Mouse (Mus musculus): ENCODE data around the gene Atp8a1.

Atp8a1 gene

DNA sequence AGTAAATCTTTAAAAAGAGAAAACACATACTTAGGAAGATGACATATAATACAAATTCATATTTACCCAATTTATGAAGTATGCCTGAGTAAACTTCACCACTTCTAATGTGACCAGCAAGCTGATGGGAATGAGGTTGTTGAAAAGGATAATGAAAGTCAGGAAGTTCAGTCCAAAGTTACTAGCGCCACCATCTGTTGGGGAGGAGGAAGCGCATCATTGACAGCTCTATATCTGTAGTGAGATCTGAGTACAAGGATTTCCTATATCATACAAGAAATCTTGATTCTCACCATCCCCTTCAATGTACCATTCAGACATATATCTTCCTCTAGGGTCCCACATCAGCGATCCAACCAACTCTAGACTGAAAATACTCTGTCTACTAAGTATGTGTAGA, 82.4 kb downstream of the Atp8a1 start:
- no peak for DNase-seq (ENCODE audit: low spot score)

DNA sequence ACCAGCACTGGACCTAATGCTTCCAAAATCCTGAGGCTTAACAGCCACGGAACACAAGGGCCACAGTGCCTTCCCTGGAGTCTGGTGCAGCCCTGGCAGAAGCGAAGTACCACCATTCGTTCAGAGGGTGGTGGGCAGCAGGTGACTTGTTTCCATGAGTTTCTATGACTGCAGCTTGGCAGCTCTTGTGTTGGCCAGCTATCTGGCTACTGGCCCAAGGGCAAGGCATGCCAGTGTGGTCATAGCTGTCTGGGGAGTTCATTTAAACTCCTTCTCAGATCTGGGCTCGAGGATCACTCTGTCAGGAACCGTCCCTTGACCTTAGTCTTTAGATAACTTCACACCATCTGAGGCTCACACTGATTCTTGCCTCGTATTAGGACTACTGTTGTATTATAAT, 89.1 kb downstream of the Atp8a1 start:
- no peak for DNase-seq (ENCODE audit: low spot score)

DNA sequence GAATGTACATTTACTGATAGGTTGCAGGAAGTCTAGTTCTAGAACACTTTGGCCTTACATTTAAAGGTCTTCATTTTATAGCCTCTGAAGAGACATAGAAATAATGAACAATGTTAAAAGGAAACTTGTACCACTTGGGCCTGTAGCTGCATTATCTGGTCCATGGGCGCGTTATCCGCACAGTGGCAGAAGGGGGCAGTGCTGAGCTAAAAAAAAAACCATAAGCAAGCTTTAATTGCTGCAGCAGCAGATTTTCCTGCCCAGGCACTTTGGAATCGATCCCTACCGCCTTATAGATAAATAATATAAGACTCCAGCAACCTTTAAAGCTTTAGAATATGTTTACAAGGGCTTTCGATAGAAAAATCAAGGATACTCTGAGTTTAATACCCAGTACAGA, 91.1 kb downstream of the Atp8a1 start:
- peak; percentile 35 for DNase-seq (ENCODE audit: low spot score)

DNA sequence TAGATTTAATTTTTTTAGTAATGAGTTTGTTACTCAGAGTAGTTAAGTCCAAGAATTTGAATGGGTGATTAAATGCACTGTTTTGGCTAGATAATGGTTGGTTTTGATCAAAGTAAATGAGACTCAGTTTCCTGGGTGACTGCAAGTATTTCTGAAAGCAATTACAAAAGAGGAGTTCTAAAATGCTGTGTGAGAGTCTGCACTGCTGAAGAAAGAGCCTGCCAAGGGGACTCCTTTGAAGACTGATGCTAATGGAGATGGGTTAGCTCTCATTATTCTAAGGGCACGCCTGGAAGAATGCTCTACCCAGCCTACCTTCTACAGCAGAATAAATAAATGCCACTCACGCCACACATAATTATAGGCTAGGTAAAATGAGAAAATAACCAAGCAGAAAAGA, 94.2 kb downstream of the Atp8a1 start:
- no peak for DNase-seq (ENCODE audit: low spot score)

DNA sequence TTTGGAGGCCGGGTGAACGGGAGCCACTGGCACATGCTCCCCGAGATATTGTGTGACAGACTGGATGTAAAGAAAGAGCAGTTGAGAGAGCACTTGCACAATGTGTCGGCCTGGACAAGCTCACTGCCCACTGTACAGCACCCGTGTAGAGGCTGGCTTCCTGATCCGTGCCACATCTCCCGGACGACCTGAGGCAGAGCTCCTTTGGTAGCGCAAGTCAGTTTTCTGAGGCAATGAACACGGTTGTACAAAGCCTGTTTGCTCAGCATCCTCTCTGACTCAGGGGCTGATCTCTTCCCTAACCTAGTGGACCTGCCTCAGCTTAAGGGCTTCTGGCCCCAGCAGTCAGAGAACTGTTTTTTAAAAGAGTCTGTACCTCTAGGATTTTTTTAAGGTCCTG, 94.6 kb downstream of the Atp8a1 start:
- no peak for DNase-seq (ENCODE audit: low spot score)

DNA sequence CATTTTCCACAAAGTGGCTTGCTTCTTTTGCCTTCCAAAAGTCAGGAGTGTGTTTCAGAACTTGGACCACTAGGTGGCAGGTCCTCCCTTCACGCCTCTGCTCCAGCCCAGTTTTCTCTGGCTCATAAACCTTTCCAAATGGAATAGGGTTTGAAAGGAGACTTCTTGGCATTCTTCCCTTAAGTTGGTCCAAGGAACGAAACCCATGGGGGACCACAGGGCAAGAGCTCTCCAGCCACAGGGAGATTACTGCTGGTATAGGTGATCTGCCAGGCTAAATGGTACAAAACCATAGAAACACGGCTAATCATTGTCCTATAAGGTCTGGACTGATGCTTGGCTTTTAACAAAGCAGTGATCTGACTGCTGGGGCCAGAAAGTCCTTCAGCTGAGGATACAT, 95.2 kb downstream of the Atp8a1 start:
- peak; percentile 55 for DNase-seq (ENCODE audit: low spot score)

DNA sequence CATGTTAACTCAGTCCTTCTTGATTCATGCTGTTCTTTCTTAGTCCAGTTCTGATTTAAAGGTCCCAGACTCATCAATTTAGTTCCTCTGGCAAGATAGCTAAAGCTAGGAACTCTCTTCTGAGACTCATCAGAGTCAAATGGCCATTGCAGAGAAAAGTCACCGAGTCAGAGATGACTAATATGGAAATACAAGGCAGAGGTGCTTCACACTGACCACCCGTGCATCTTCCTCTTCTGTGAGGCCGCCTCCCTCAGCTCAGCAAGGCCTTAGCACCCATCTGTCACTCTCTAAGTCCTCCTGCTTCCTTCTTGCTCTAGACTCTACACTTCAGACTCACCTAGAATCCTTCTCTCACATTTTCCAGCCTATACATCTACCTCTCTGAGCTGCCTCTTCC, 108.0 kb downstream of the Atp8a1 start:
- DNase-seq (ENCODE audit: low spot score), result no peak

DNA sequence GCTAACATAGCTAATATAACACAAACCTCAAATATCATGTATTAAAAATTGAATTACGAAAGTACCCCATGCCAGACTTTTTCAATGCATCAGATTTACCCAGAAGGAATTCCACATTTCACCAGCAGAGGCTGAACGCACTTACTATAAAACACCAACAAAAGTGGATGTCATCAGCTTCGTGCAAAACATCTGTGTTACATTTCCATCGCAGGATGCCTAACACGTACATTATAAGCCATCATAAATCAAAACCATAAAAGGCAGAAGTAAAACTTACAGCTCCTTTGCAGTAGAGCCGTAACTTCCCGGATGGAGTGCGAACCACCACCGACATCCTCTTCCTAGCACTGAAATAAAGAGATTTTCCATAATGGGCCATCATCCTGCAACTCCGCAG, 109.1 kb downstream of the Atp8a1 start:
- DNase-seq (ENCODE audit: low spot score), result no peak

DNA sequence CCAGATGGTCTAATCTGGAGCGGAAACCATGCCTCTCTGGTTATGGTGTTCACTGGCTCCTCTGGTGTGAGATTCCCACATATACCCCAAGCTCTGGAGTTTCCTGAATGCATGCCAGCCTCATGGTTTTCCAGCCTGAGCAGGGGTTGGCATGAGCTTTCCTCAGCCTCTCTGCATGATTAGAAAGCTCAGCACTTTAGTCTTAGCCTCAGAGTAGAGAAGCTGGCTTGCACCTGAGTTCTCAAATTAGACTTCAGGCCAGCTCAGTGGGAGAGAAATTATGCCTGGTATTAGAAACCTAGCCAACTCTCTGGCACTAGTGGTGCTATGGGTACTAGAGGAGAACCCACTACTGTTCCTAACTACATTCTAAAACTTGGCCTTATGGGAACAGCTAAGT, 111.5 kb downstream of the Atp8a1 start:
- DNase-seq (ENCODE audit: low spot score), result no peak

DNA sequence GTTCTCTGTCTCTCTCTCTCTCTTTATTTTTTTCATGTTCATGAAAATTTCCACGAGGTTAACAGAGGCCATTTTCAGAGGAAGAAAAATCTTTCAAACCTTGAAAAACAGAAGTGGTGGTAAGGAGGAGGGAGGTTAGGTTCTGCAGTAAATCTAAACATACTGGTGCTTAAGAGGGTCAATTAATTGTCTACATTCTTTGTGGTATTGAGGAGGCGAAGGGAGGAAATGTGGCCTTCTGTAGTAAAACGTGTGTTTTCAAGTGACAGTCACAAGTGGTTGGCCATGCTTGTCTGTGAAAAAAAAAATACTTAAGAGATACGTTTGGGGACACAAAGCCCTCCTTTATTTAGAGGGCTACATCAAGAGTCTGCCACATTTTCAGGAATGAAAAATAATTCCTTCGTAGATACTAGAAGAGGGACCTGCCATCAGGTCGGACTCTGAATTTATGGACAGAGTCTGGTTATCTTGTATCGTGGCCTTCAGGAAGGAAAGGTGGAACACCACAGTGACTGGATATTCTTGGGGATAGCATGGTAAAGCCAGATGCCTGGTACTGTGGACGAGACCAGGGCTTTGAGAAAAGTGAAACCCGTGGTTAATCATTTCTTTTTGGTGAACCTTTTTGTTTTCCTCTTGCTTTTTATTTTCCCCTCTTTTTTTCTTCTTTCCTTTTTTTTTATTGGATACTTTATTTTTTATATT, 113.5 kb downstream of the Atp8a1 start:
- DNase-seq (ENCODE audit: low spot score), result no peak

DNA sequence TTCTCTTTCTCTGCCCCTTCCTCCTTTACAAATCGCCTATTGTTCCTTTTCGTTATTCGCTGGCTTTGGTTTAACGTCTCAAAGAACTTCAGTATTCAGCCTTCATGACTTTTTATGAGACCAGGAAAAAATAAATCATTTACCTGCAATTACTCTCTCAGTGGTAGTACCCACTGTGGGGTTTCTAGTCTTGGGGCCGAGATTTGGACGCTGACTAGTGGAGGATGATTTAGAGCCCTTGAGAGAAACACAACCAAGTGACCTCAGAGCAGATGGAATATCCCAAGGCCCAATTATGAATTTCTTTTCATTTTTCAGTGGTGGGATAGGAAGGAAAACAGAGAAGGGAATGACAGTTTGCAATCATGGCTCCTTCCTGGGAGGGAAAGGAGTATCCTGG, 114.1 kb downstream of the Atp8a1 start:
- no peak for DNase-seq (ENCODE audit: low spot score)

DNA sequence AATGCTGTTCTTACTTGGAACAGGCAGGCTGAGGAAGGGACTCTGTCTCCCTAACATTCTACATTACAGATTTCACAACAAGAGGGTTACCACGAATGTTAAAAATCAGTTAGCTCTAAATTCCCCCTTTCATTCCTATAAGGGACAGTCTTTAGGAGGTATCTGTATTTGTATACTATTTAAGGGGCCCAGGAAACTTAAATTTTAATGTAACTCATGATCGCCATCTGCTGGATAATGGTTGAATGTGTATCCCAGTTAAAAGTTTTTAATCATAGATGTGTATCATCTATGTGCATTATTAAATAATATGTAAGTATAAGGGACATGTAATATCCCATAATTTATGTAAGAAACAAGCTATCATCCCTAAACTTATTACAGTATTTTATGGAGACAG, 119.5 kb downstream of the Atp8a1 start:
- peak; percentile 52 for DNase-seq (ENCODE audit: low spot score)

DNA sequence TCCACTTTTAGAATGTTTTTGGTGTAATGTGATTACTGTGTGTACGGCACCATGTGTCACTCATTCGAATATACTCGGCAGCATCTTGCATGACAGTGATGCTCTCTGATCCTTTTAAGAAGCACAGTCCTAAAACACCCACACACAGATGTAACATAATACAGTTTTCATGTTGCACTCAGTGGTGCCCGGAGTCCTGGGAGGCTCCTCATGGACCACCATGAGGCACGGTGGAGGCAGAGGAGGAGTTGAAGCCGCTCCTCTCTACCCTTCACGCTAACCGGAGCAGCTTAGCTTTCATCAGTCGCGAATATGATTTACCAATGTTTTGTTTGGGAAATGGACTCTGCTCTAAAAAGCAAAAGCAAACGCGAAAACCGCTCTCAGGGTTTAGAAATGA, 120.4 kb downstream of the Atp8a1 start:
- DNase-seq (ENCODE audit: low spot score), result no peak

DNA sequence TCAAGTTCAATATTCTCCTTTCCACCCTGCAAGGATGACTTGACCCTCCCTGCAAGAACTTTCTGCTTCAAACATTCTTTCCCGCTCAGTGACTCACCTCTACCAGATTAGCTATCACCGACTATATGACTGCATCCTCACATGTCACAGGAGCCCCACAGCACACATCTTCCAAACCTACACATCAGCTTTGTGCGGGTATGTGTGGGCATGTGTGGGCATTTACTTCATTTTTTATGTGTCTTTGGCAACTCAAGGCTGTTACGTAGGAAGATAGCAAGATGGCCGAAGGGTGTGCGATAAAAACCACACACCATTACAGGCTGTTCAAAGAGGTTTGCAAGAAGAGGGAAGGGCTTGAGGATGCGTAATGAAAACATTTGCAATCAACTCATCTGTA, 145.6 kb downstream of the Atp8a1 start:
- no peak for DNase-seq (ENCODE audit: low spot score)

DNA sequence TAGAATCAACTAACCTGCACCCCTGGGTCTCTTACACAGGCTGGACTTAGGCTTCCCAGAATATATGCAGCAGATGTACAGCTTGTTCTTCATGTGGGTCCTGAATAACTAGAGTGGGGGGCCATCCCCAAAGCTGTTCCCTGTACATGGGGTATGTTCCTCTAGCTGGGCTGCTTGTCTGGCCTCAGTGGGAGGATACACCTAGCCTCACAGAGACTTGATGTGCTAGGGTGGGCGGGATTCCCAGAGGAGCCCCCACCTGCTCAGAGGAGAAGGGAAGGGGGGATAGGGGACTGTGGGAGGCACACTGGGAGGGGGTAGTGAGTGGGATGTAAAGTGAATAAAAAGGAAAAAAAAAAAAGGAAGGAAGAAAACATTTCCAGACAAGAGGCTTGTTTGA, 147.8 kb downstream of the Atp8a1 start:
- DNase-seq (ENCODE audit: low spot score), result no peak

DNA sequence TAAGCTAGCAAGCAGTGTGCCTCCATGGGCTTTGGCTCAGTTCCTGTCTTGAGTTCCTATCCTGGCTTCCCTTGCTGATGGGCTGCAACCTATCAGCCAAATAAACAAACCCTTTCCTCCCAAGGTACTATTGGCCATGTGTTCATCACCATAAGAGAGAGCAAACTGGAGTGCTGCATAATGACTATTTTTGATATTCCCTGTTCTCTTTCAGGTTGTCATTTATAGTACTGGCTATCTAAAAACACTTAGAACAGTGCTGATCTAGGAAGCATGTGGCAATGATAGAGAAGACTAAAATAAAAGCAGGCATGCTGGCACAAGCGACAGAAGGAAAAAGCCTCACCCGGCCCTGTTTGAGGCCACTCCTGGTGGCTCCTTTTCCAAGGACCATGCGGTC, 149.1 kb downstream of the Atp8a1 start:
- no peak for DNase-seq (ENCODE audit: low spot score)

DNA sequence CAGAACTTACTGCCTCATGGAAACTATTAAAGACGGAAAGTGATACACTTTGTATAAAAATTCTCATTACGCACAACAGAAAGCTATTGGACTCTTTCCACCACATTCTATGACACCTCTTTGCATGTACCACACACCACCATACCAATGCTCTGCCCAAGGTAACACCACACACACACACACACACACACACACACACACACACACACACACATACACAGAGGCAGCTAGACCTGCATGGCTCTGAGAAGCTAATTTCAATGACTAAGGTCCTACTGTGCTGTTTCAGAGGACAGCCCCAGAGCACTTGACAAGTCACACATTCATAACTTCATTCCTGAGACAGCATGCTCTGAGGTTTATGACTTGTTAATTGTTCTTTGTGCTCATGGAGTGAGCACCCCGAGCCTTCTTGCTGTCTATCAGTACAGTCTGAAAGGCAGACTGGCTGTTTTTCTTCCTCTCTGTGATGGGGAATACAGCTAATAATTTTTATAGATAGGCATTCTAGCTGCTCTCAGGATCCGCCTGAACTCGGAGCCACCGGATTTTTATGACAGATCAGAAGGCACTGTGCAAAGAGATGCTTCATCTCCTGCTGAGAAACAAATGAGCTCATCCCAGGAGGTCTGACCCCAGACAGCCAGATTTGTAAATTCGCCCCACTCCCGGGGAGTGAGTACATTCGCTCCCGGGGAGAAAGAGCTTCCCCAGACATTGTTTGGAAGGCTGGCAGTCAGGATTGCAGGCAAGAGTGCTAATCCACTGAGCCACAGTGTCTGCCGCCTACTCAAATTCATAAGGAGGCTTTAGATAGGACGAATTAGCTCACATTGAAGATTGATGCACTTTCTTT, 150.3 kb downstream of the Atp8a1 start:
- DNase-seq (ENCODE audit: low spot score), result no peak

DNA sequence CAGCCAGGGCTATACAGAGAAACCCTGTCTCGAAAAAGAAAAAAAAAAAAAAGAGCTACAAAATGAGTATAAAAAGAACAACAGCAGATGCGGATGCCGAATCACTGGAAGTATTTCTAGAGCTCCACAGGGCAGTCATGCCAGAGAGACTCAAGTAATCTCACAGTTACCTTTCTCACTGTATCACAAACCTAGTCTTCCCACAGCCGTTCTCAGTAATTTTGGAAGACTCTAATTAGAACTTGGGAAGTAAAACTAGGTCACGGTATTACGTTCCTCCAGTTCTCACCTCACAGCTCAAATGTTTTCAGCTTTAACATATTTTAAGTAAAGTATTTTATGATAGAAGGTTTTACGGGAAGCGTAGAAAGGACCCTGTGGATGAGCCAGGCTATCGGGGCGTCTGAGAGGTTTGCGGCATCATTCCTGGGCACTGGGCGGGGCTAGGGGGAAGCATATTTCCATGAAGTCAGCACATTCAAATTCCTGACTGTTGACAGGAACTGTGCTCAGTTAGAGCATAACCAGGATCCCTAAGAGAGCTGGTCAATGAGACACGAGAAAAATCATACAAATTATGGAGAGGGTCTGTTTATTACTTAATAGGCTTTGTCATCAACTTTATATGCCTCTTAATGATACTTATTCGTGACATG, 152.1 kb downstream of the Atp8a1 start:
- DNase-seq (ENCODE audit: low spot score), result no peak

DNA sequence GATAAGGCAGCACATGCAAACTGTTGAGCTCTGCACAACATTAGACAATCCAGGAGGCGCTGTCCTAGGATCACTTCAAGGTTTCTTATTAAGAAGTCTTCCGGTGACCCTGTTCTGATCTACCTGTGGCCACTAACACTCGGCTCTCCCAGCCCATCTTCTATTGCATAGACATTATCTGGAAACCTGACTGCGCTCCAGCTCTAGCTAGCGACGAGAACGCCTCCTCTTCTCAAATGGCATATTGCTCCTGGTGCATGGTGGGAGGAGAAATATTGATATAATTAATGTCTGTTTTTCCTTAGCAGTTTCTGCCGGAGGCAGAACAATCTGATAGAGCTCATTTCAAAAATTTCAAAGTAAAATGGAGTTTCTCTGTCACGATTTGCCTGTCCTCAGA, 156.9 kb downstream of the Atp8a1 start:
- no peak for DNase-seq (ENCODE audit: low spot score)

DNA sequence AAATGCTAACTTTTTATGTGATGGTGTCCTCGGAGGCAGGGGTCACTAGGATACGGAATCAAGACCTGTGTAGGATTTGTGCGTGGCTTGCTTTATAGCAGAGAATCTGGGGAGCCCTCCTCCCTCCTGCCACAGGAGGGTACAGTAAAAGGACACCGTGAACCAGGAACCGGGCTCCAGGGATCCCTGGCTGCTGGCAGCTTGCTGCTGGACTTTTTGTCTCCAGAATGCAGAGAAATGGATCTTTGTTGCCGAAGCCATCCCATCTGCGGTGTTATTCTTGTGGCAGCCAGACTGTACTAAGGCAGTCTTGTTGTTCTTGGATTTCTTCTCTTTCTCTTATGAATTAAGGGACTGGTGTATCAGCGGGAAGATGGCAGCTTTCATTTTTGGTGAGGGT, 159.2 kb downstream of the Atp8a1 start:
- DNase-seq (ENCODE audit: low spot score), result no peak

DNA sequence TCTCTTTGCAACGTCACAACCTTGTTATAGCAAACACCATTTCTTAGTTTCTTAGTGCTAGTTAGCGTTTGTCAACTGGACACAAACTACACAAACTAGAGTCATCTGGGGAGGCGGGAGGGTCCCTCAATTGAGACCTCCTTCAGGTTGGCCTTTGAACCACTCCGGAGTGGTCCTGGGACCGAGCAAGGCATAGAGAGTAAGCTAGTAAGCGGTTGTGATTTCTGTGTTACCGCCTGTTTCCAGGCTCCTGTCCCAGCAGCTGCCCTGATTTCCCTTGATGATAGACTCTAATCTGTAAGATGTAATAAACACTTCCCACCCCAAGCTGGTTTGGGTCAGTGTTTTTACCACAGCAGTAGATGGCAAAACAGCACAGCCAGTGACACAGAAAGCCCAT, 161.3 kb downstream of the Atp8a1 start:
- DNase-seq (ENCODE audit: low spot score), result no peak

DNA sequence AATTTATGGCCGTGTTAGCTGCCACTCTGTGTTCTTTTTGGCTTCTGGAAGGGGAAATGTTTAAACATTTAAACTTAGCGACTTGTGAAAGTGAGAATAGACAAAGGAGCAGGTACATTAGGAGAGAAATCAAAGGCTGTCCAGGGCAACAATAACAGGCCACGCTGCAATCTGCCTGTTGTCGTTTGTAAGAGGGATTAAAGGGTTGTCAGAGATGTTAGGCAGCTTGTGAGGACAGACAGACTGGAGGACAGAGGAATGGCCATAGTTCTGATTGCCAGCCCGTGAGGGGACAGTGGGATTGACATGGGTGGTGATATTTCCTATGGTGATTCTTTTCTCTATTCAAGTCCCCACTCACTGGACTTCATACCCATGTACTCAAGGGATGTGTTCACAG, 161.8 kb downstream of the Atp8a1 start:
- no peak for DNase-seq (ENCODE audit: low spot score)

DNA sequence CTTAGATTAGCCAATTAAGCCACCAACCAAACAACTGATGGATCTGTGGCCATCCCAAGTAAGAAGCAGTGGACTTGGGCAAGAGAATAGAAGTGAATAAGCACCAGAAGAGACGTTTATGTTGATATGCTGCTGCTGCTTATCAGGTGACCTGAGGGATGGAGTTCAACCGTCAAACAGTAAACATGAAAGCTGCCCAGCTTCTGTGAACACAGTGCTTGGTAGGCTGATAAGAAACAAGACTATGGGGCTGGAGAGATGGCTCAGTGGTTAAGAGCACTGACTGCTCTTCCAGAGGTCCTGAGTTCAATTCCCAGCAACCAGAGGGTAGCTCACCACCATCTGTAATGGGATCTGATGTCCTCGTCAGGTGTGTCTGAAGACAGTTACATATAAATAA, 168.4 kb downstream of the Atp8a1 start:
- DNase-seq (ENCODE audit: low spot score), result no peak
